Mouse (Mus musculus) forebrain, embryonic 13.5 days (tissue): ENCODE results near the gene Foxf2. TPM values are rescaled to one million over a fixed set of nuclear protein-coding genes. Genes with fewer than 3 reads are reported as not detected.
A peak's percentile ranks its signal among the peaks of the same experiment; 100 is the strongest.

Experiments used
- ATAC-seq: fragments of 200-750 bp; cut with Nextera tagmentation; 2 replicates; pipeline ENCODE4 v1.8.0; 2017
- H3K27ac ChIP-seq: fragments of 300-500 bp; sonication (generic); 2 replicates; pipeline ENCODE4 v1.5.1; 2015; ENCODE audit warnings: inconsistent platforms, mild to moderate bottlenecking, moderate library complexity
- H3K27me3 ChIP-seq: fragments of 300-500 bp; sonication (generic); 2 replicates; pipeline ENCODE4 v1.6.1; 2015; ENCODE audit warnings: mild to moderate bottlenecking, inconsistent platforms
- H3K36me3 ChIP-seq: fragments of 300-500 bp; sonication (generic); 2 replicates; pipeline ENCODE4 v1.6.1; 2015; ENCODE audit warnings: mild to moderate bottlenecking, inconsistent platforms; ENCODE audit not compliant: poor library complexity, severe bottlenecking
- H3K4me1 ChIP-seq: fragments of 300-500 bp; sonication (generic); 2 replicates; pipeline ENCODE4 v1.6.1; 2015; ENCODE audit warnings: inconsistent platforms
- H3K4me2 ChIP-seq: fragments of 300-500 bp; sonication (generic); 2 replicates; pipeline ENCODE4 v1.6.1; 2015; ENCODE audit warnings: inconsistent platforms, mild to moderate bottlenecking, moderate library complexity
- H3K4me3 ChIP-seq: fragments of 300-500 bp; sonication (generic); 2 replicates; pipeline ENCODE4 v1.5.1; 2015; ENCODE audit warnings: mild to moderate bottlenecking, inconsistent platforms
- H3K9ac ChIP-seq: fragments of 300-500 bp; sonication (generic); 2 replicates; pipeline ENCODE4 v1.6.1; 2015; ENCODE audit warnings: mild to moderate bottlenecking, inconsistent platforms
- H3K9me3 ChIP-seq: fragments of 300-500 bp; sonication (generic); replicated peaks from 2 replicates; pipeline ENCODE4 v1.6.1; 2016; ENCODE audit warnings: inconsistent platforms
- WGBS: fragments of 180-500 bp; shearing (Covaris S2); methylation state at CpG from one replicate; pipeline ENCODE4 v1.1.7; 2015; 5-methylcytosine and 5-hydroxymethylcytosine counted together
- polyA plus RNA-seq: library from polyadenylated mRNA; unstranded; fragments of >200 nt; fragmentation: Nextera tagmentation; extraction: Ambion mirVana; gene quantifications from 2 replicates; pipeline ENCODE4 v1.2.1, GENCODE M21; 2015

Foxf2 gene
- polyA plus RNA-seq, 1 experiment from 2014 or later, result 3.4 TPM

DNA sequence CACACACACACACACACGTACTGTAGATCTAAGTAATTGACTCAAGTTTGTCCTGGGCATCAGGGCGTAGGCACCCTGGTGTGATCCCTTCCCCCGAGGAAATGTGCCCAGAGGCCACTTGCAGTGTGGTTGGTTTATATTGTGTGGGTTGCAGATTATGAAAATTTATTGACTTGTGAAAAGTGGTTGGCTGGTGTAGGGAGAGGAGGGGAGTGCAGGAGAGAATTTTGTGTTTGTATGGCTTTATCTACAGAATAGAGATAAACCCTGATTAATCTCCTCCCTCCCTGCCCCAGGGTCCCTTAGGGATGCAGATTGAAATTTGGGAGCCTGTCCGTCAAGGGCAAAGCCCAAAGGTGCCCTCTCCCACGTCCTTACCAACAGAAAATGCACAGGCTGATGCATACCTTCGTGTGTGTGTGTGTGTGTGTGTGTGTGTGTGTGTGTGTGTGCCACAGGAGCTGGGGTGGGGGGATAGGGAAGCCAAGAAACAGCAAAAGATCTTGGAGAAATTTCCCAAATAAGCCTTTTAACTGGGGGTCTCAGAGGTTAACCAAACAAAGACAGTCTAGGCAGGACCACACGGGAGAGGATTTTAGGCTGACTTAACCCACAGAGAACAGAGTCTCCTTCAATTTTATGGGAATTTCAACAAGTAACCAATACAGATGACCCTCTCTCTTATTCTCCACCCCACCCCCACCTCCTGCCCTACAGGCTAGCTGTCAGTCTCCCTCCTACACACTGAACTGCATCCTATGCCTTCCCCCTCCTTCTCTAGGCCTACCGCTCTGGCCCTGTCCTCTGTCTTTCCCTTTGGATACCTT is 2.5 kb downstream of the Foxf2 start:
- ATAC-seq, result no peak
- Histone ChIP-seq H3K9ac (0 out of 2 replicates have a peak overlapping the region, but pooled peaks have one; percentile 12), H3K27ac (no peak overlapping the region), H3K4me1 (peaks cover 35% of the 10 kb centered on the region), H3K4me3 (peak overlapping the region; percentile 8; the same call in 1 of the 2 replicates), H3K27me3 (peaks cover 98% of the 10 kb centered on the region), H3K36me3 (no peaks in the 10 kb centered on the region), H3K4me2 (no peak overlapping the region), H3K9me3 (no peaks in the 10 kb centered on the region)
- 4% methylated on average over 8 of the region's 8 CpGs for WGBS

DNA sequence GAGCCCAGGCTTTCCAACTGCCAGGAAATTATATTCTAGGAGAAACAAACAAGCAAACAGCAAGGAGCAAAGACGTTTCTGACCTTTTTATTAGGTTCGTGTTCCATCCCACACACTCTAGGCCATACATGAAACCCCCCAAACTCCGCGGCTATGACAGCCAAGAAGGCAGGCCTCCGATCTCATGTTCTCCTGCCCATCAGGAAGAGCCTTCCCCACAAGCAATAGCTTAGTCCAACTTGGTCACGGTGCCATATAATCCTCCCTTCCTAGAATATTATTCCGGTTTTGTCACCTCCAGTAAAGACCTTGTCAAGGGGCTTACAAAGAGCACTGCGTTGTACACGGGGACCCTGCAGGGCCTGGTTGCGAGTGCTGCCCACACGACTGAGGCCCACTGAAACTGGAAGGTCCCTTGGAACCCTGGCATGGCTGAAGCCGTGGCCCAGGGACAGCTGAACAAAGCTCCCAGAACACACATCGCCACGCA is 3.1 kb downstream of the Foxf2 start:
- H3K4me1 ChIP-seq, result peaks cover 35% of the 10 kb centered on the region
- peak overlapping the region; percentile 58 for H3K4me2 ChIP-seq
- no peaks in the 10 kb centered on the region for H3K36me3 ChIP-seq
- no peak for ATAC-seq
- WGBS, result 3% methylated on average over 14 of the region's 14 CpGs
- peak overlapping the region; percentile 45; the same call in 1 of the 2 replicates for H3K9ac ChIP-seq
- peak overlapping the region; percentile 33 for H3K4me3 ChIP-seq
- no peaks in the 10 kb centered on the region for H3K9me3 ChIP-seq
- no peak overlapping the region for H3K27ac ChIP-seq
- peaks cover 98% of the 10 kb centered on the region for H3K27me3 ChIP-seq

GRCm38 (mm10) chr13:31629321-31629851 is 3.8 kb downstream of the Foxf2 start:
- H3K27ac ChIP-seq, result no peak overlapping the region
- peaks cover 96% of the 10 kb centered on the region for H3K27me3 ChIP-seq
- no peaks in the 10 kb centered on the region for H3K36me3 ChIP-seq
- H3K9ac ChIP-seq, result peak overlapping the region; percentile 45
- ATAC-seq, result no peak
- no peaks in the 10 kb centered on the region for H3K9me3 ChIP-seq
- peak overlapping the region; percentile 33 for H3K4me3 ChIP-seq
- H3K4me2 ChIP-seq, result peak overlapping the region; percentile 58
- under 1% methylated on average over 40 of the region's 40 CpGs for WGBS
- peaks cover 35% of the 10 kb centered on the region for H3K4me1 ChIP-seq

DNA sequence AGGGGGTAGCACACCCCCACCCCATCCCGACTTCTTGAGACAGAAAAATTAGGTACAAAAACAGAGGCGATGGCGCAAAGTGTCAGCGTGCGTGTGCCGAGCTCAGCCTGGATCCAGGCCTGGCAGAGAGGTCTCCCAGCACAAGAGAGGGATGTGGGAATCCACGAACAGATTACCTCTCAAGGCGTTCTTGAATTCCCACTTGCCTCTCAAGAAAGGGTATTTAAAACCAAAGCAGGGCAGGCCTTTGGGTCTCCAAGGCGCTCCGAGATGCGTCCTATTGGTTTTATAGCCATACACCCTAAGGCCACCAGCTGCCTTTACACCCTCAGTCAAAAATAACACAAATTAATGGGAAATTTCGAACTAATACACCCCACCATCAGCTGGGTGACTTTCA is 4.4 kb downstream of the Foxf2 start:
- H3K4me1 ChIP-seq, result peaks cover 31% of the 10 kb centered on the region
- H3K27ac ChIP-seq, result no peak overlapping the region
- H3K4me3 ChIP-seq, result peak overlapping the region; percentile 33
- H3K9me3 ChIP-seq, result no peaks in the 10 kb centered on the region
- H3K36me3 ChIP-seq, result no peaks in the 10 kb centered on the region
- peak overlapping the region; percentile 58 for H3K4me2 ChIP-seq
- no peak for ATAC-seq
- peaks cover 90% of the 10 kb centered on the region for H3K27me3 ChIP-seq
- WGBS, result 1% methylated on average over 12 of the region's 12 CpGs
- H3K9ac ChIP-seq, result no peak overlapping the region

DNA sequence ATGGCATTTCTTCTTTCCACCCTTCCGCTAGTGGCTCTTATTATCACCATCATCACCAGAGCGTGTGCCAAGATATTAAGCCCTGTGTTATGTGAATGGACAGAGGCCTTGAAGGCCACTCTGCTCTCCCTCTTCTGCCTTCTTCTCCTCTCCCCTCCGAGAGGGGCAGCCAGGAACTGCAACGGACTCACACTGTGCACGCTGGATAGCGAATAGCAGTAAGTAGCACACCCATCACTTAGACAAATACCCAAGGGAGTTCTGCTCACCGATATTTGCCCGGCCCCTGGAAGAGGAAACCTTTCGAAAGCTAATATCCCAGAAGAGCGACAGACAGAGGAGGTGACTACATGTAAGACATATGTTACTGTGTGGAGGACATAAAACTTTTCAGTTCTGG is 4.9 kb downstream of the Foxf2 start:
- no peak overlapping the region for H3K9ac ChIP-seq
- no peaks in the 10 kb centered on the region for H3K36me3 ChIP-seq
- no peak overlapping the region for H3K4me3 ChIP-seq
- no peak for ATAC-seq
- H3K27me3 ChIP-seq, result peaks cover 86% of the 10 kb centered on the region
- H3K27ac ChIP-seq, result no peak overlapping the region
- peaks cover 26% of the 10 kb centered on the region for H3K4me1 ChIP-seq
- 2% methylated on average over 10 of the region's 10 CpGs for WGBS
- no peaks in the 10 kb centered on the region for H3K9me3 ChIP-seq
- no peak overlapping the region for H3K4me2 ChIP-seq

DNA sequence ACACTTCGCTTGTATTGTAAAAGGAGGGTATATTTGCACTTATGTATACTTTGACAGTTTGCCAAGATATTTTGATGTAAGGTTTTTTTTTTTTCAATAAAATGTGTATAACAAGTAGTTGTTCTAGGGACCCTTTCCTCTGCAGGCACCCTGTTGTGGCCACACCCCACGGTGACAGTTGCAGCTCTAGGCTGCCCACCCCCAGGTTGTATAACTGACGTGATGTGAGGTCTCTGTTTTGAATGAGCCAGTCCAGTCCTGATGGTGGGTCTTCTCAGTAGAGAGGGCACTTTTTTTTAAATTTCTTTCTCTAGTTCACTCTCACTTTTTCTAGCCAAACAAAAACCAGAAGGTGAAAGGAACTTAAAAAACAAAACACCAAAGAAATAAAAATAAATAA is 5.7 kb downstream of the Foxf2 start:
- H3K36me3 ChIP-seq, result no peaks in the 10 kb centered on the region
- H3K27ac ChIP-seq, result no peak overlapping the region
- no peak overlapping the region for H3K9ac ChIP-seq
- H3K27me3 ChIP-seq, result peaks cover 80% of the 10 kb centered on the region
- H3K9me3 ChIP-seq, result no peaks in the 10 kb centered on the region
- H3K4me2 ChIP-seq, result no peak overlapping the region
- peaks cover 19% of the 10 kb centered on the region for H3K4me1 ChIP-seq
- no peak overlapping the region for H3K4me3 ChIP-seq
- WGBS, result 11% methylated on average over 3 of the region's 3 CpGs
- no peak for ATAC-seq

GRCm38 (mm10) chr13:31632450-31632849 is 6.8 kb downstream of the Foxf2 start:
- ATAC-seq, result peak; percentile 51

GRCm38 (mm10) chr13:31633259-31633658 is 7.6 kb downstream of the Foxf2 start:
- H3K36me3 ChIP-seq, result no peaks in the 10 kb centered on the region
- no peak for ATAC-seq
- no peak overlapping the region for H3K4me3 ChIP-seq
- no peak overlapping the region for H3K4me2 ChIP-seq
- peaks cover 61% of the 10 kb centered on the region for H3K27me3 ChIP-seq
- 69% methylated on average over 4 of the region's 4 CpGs for WGBS
- no peaks in the 10 kb centered on the region for H3K9me3 ChIP-seq
- no peak overlapping the region for H3K27ac ChIP-seq
- H3K9ac ChIP-seq, result no peak overlapping the region
- H3K4me1 ChIP-seq, result peaks cover 11% of the 10 kb centered on the region

More at GRCm38 (mm10) chr13:31632450-31632849, 6.8 kb downstream of the Foxf2 start:
- Histone ChIP-seq H3K4me1 (peaks cover 11% of the 10 kb centered on the region), H3K4me3 (no peak overlapping the region), H3K4me2 (peak overlapping the region; percentile 35), H3K27ac (no peak overlapping the region), H3K27me3 (peaks cover 69% of the 10 kb centered on the region), H3K9me3 (no peaks in the 10 kb centered on the region), H3K36me3 (no peaks in the 10 kb centered on the region), H3K9ac (no peak overlapping the region)
- WGBS, result under 1% methylated on average over 13 of the region's 13 CpGs

DNA sequence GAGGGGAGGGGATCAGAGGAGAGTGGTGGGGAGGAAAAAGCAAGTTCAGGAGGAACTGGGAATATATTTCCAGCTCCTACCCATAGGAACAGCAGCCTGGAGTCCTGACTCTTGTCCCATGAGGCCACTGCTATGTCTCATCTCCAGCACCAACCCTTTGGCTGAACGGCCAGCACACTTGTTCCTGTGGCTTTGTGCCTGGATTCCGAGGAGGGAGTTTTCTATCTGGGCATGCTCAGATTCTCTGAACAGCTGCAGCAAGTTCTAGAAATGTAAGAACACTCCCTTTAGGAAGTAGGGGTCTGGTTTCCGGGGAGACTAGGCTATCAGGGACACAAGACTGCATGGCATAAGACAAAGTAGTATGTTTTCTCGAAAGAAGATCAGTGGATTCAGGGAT is 9.9 kb downstream of the Foxf2 start:
- no peaks in the 10 kb centered on the region for H3K9me3 ChIP-seq
- H3K27ac ChIP-seq, result no peak overlapping the region
- WGBS, result 63% methylated on average over 4 of the region's 4 CpGs
- no peak overlapping the region for H3K4me2 ChIP-seq
- ATAC-seq, result no peak
- H3K27me3 ChIP-seq, result peaks cover 38% of the 10 kb centered on the region
- no peak overlapping the region for H3K9ac ChIP-seq
- no peak overlapping the region for H3K4me3 ChIP-seq
- H3K4me1 ChIP-seq, result no peaks in the 10 kb centered on the region
- no peaks in the 10 kb centered on the region for H3K36me3 ChIP-seq

DNA sequence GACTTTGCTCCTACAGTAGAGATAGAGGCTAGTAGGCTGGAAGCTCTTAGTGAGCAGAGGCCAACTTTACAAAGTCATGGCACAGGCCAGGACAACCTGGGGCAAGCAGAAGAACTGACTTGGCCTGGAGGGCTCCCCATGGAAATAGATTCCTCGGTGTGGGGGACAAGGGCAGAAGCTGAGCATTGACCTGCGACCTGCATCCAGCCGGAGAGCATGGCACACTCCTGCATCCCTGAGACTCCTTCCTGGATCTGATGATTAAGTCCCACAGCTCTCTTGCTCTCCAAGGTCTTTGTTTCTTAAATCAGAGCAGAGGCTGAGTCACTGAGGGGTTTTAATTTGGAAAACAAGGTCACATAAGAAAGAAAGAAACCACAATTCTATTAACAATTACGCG is 15.9 kb downstream of the Foxf2 start:
- no peak for ATAC-seq
- H3K4me3 ChIP-seq, result no peak overlapping the region
- no peaks in the 10 kb centered on the region for H3K36me3 ChIP-seq
- no peak overlapping the region for H3K27ac ChIP-seq
- H3K4me1 ChIP-seq, result no peaks in the 10 kb centered on the region
- H3K27me3 ChIP-seq, result no peaks in the 10 kb centered on the region; the same call in 1 of the 2 replicates
- no peaks in the 10 kb centered on the region for H3K9me3 ChIP-seq
- no peak overlapping the region for H3K4me2 ChIP-seq
- no peak overlapping the region for H3K9ac ChIP-seq
- 89% methylated on average over 5 of the region's 5 CpGs for WGBS

GRCm38 (mm10) chr13:31652131-31652745 is 26.6 kb downstream of the Foxf2 start:
- Histone ChIP-seq H3K4me3 (no peak overlapping the region), H3K36me3 (no peaks in the 10 kb centered on the region), H3K4me1 (no peaks in the 10 kb centered on the region), H3K4me2 (no peak overlapping the region), H3K27ac (no peak overlapping the region), H3K9ac (no peak overlapping the region), H3K27me3 (no peaks in the 10 kb centered on the region), H3K9me3 (no peaks in the 10 kb centered on the region)
- no peak for ATAC-seq
- WGBS, result 86% methylated on average over 20 of the region's 20 CpGs

DNA sequence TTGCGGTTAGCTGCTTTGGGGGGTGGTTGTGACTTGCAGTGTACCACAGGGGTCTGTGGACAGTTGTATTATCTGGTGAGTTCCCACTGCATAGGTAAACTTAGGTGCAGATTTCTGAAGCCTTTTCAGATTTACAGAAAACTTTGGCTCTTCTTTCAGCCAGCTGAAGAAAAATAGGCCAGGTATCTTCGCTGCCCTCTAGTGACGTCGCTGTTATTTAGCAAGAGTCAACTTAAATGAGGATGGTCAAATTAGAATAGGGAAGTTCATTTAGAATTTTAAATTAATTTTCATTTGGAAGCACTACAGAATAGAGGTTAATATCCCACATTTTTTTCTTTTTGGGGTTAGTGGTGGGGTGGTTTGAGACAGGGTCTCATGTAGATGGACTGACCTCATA is 30.6 kb downstream of the Foxf2 start:
- no peaks in the 10 kb centered on the region for H3K9me3 ChIP-seq

More for the DNA sequence above, 30.6 kb downstream of the Foxf2 start:
- Histone ChIP-seq H3K9ac (no peak overlapping the region), H3K4me3 (no peak overlapping the region), H3K4me1 (no peaks in the 10 kb centered on the region), H3K36me3 (no peaks in the 10 kb centered on the region), H3K27ac (no peak overlapping the region), H3K4me2 (no peak overlapping the region), H3K27me3 (peaks cover 7% of the 10 kb centered on the region; the same call in 1 of the 2 replicates)
- no peak for ATAC-seq
- 52% methylated on average over 4 of the region's 4 CpGs for WGBS
